Mouse (Mus musculus) T-helper 2 cell (primary cell): ENCODE data around the gene Ccdc22.

Source experiments
- in situ Hi-C: fragments of 300-600 bp; cut with MboI, MseI; formaldehyde crosslinking; loops from one replicate; pipeline ENCODE4 v1.15.1; 2025; ENCODE audit warnings: high pct_unique_total_duplicates

The Ccdc22 gene

GRCm38 (mm10) chrX:7604879-7605574, at the start of gene Ccdc22:
Ccdc22 (minus strand) TSS chrX:7605517.
- in situ Hi-C loops: no loop called here

GRCm38 (mm10) chrX:7648671-7649304, 43.5 kb upstream of the Ccdc22 start:
- in situ Hi-C loops: no loop called here

- in situ Hi-C loops: no loop called here
Measured at GRCm38 (mm10) chrX:7645349-7645748, 40.0 kb upstream of the Ccdc22 start.

- in situ Hi-C loops: loop anchor here (5.0 kb wide), 2 partner anchors 37 to 168 kb away; no protein-coding TSS in a partner anchor
Measured at GRCm38 (mm10) chrX:7640785-7641184, 35.5 kb upstream of the Ccdc22 start.

DNA sequence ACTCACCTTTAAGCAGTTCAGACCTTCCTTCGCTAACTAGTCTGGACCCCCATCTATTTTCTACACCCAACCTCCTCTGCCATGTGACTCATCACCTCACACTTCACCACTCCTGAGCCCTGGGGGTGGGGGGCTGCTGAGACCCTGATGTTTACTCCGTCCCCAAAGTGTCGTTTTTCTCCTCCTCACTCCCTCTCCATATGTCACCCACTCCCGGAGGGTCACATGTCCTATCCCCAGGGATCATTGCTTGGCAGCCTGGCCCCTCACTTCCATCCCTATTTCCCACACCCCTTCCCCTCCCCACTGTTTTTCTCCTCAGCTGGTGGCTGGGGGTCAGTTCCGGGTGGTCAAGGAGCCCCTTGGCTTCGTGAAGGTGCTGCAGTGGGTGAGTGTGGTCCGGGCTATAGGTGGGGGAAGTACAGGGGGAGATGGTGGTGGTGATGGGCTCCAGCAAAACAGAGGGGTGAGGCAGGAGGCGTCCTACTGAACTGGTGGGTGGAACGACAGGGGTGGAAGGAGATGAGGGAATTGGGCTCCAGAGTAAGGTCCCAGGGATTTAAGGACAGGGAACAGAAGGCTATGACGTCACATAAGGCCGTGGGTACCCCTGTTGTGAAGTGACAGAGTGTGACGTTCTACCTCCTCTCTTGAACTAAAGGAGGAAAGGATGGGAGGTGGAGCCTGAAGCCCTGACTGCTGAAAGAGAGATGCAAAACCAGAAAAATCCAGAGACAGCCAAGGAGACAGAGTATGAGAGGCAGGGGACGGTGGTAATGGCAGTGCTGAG, 34.4 kb upstream of the Ccdc22 start:
- in situ Hi-C loops: loop anchor here (5.0 kb wide), 2 partner anchors 38 to 167 kb away; no protein-coding TSS in a partner anchor

DNA sequence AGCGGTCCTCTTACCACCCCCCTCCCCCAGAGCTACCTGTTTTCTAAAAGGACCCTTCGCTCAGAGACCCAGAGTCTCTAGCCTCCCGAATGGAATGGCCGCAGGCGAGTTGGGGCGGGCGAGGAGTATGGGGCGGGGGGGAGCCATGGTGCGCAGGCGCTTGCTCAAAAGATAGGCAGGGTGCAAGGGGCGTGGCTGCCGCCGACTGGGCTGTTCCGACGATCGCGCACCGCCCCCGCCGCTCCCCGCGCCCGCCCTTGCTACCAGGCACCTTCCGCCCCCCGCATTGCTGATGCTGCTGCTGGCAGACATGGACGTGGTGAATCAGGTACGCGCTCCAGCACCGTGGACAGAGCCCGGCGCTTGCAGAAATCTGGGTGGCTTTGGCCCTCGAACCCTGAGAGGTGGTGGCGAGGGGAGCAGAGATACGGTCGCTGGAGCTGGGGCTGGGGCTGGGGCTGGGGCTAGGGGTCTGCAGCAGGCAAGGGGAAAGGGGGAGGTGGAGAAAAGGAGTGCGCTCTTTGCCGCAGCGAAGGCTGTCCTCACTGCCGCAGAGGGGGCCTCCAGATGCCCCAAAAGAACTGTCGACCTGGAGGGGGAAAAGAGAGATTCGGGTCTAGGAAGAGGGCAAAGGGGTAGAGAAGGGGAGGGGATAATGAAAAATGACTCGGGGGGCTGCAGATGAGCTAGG, 33.2 kb upstream of the Ccdc22 start, which contains the start of gene Syp:
Syp (plus strand) TSS at position 71 of the 691 bp plus-strand sequence.
- in situ Hi-C loops: no loop called here

GRCm38 (mm10) chrX:7635101-7635500, 29.8 kb upstream of the Ccdc22 start:
- in situ Hi-C loops: no loop called here

- in situ Hi-C loops: no loop called here
Measured at GRCm38 (mm10) chrX:7632560-7632959, 27.2 kb upstream of the Ccdc22 start.

- in situ Hi-C loops: no loop called here
Measured at GRCm38 (mm10) chrX:7617889-7618551, 12.7 kb upstream of the Ccdc22 start.

DNA sequence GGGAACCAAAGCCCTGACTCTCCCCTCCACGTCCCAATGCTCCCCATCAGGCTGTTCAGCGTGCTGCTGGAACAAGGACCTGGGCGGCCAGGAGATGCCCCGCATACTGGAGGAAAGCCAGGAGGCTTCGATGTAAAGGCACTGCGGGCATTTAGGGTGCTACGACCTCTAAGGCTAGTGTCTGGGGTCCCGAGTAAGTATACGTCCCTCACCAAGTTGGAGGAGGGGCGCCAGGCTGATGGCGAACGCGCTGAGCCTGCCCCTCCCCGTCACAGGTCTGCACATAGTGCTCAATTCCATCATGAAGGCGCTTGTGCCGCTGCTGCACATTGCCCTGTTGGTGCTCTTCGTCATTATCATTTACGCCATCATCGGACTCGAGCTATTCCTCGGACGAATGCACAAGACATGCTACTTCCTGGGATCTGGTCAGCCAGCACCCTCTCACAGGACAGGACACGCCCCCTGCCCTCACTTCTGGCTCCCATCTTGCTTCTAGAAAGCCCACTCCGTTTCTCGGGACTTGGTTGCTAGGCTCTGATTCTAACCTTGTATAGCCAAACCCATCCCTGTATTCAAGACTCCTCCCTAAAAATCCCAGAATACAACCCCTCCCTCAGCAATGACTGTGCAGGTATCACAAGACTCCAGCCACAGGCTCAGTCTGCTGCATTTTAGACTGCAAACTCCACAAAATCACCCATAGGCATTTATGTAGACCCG, 5.4 kb upstream of the Ccdc22 start:
- in situ Hi-C loops: no loop called here

DNA sequence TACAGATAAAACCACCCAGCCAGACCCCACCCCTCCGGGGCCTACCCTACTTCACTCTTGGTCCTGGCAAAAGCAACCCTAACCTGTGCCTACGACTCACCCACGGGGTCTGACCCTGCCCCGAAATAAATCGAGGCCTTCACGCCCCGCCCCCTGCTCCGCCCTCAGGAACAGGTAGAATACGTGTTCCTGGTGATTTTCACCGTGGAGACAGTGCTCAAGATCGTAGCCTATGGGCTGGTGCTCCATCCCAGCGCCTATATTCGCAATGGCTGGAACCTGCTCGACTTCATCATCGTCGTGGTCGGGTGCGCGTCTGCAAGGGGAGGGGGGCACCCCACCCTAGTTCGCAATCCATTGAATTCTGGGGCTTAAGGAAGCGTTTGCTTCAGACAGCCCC, 4.7 kb upstream of the Ccdc22 start:
- in situ Hi-C loops: no loop called here

GRCm38 (mm10) chrX:7606783-7607182, 1.5 kb upstream of the Ccdc22 start, which contains the start of gene Cacna1f:
Cacna1f (plus strand) TSS chrX:7607083.
- in situ Hi-C loops: no loop called here

DNA sequence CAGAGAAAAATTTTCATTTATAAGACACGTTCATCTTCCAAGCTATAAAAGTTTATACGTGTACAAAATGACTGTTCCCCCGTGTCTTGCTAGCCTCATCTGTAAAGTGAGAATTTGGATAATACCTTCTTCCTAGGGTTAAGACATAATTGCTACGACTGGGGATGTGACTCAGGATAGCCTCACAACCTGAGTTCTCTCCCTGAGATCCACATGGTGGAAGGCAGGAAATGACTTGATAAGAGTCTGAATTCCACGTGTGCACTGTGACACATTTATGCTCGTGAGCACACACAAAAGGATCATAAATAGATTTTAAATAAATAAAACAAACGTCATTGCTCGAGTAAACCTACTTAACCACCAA, 241 bp upstream of the Ccdc22 start:
- in situ Hi-C loops: no loop called here

GRCm38 (mm10) chrX:7604004-7604403, 1.3 kb downstream of the Ccdc22 start:
- in situ Hi-C loops: no loop called here

GRCm38 (mm10) chrX:7595371-7595770, 9.9 kb downstream of the Ccdc22 start:
- in situ Hi-C loops: no loop called here

DNA sequence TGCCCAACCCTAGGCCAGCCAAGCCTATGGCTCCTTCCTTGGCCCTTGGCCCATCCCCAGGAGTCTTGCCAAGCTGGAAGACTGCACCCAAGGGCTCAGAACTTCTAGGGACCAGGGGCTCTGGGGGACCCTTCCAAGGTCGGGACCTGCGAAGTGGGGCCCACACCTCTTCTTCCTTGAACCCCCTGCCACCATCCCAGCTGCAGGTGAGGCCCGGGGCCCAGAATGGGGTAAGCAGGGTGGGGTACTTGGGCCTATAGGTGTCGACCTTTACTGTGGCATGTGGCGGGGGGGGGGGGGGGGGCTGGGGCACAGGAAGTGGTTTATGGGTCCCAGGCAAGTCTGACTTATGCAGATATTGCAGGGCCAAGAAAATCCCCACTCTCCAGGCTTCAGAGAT, 19.0 kb downstream of the Ccdc22 start:
- in situ Hi-C loops: no loop called here

DNA sequence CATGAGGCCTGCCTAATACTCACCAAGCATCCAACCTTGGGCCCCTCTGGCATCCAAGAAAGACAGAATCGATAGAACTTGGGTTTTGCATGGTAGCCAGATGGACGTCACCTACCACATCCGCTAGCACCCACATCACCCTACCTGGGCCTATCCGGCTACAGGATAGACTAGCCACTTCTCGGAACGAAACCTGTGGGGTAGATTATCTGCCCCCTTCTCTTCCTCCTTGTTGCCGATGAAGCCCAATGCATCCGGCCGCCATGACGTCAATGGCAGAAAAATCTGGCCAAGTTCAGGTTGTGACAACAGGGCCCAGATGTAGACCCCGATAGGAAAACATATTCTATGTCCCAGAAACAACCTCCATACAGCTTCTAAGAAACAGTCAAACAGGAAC, 21.4 kb downstream of the Ccdc22 start:
- in situ Hi-C loops: no loop called here

DNA sequence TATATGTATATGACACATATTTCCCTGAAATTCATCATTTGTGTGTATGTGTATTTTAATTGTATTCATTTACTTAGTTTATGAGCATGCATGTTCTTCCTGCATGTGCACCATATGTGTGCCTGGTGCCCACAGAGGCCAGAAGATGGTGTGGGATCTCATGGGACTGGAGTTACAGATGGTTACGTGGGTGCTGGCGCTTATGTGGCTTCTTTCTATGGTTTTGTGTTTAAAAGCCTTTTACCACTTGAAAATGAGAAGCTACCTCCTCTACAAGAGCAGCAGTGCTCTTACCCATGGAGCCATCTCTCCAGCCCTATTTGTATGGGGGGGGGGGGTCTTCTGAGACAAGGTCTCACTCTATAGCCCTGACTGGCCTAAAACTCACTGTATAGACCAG, 24.2 kb downstream of the Ccdc22 start:
- in situ Hi-C loops: no loop called here

GRCm38 (mm10) chrX:7574885-7575231, 30.5 kb downstream of the Ccdc22 start:
- in situ Hi-C loops: no loop called here

DNA sequence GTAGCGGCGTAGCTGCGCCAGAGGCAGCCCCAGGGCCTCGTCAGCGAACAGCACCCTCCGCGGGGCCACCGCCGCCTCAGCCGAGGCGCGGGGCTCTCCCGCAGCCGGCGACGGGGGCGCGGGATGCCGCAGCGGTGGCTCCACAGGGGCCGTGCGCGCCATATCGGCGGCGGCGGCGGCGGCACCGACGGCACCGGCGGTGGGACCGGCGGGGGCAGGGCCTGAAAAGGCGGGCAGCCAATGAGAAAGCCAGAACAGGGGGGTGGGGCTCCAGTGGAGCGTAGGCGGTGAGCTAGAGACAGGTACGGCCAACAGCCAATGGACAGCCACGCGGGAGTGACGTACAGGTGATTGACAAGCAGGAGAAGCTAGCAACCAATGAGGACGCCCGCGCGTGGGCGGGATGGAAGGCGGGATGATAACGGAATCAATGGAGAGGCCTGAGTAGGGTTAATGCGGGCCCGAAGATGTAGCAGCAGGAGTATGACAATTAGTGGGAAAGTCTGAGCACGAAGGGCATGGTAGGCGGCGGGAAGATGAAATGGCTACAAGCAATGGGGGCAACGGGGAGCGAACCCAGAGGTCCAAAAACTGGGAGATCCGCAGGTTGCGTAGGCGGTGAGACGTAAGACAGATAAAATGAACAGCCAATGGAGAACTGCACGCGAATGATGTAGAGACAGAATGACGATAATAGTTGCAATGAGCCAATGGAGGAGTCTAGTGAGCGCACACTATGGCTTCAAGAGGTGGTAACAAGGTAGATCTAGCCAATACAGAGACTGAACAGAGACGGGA, 31.0 kb downstream of the Ccdc22 start, which contains the start of gene Ppp1r3f:
Ppp1r3f (minus strand) TSS at position 197 of the 798 bp plus-strand sequence.
- in situ Hi-C loops: no loop called here
